10 mouse cellular contexts compared by ENCODE assay signal in the genomic region with DNA sequence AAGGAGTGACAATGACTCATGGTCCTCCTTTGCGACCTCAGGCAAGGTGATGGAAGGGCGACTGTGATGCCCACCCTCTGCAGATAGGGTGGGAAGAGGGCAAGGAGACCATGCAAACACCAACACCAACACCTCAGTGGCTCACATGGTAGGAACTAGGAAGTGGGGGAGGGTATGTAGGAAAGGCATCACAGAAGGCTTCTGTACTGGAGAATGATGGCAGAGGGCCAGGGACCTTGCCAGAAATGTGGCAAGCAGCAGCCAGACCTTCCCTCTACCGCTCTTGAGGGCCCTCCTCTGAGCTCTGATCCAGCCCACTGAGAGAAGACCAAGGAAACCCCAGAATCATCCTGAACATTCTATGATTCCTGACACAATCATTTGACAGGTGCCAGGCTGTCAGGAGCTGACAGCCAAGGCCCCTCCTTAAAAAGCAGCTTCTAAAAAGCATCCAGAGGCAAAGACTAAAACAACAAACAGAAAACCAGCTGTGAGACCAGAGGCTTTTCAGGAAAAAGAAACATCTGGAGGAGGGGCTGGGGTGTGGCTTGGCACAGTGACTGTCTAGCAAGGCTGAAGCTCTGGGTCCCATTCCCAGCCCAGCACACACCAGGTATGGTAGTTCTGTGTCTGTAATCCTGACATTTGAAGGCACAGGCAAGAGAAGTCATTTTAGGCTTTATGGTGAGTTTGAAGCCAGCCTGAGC. TPM values are rescaled to one million over a fixed set of nuclear protein-coding genes. Genes with fewer than 3 reads are reported as not detected.
DNase-seq lines count a peak whose midpoint lies in the region; ATAC-seq and TF ChIP-seq lines count a peak whose summit lies in the region.
"Had no signal": no experiment of that assay in that cellular context is flagged by ENCODE, and none has a peak within 500 bp of the region (broad histone marks: within the 10 kb centered on the region; RNA-seq: fewer than 3 reads in every experiment).

No protein-coding gene starts in this region.

- peak; percentile 55 for DNase-seq in gastrocnemius, adult 2 months
- no peak for DNase-seq in gastrocnemius, adult 18-20 months (ENCODE audit: low spot score)
- peak; percentile 61 for DNase-seq in adrenal gland, adult 2 months
- peak; percentile 81 for DNase-seq in forebrain, embryonic 14.5 days (ENCODE audit: low spot score)
- DNase-seq in intestine, embryonic 14.5 days (ENCODE audit: low spot score), result no peak
- DNase-seq in left cerebral cortex, postnatal 10 days (ENCODE audit: extremely low spot score in 1 of 2, low spot score in 2 of 2), result peak; percentile 70 to 84
- peak; percentile 73 for DNase-seq in right cerebral cortex, postnatal 14 days

- H3K4me1 ChIP-seq in forebrain, embryonic 14.5 days (ENCODE audit: control insufficient read depth, insufficient read depth, low read length), result peaks cover 14% of the 10 kb centered on the region
- H3K4me1 ChIP-seq in intestine, embryonic 14.5 days (replicated peaks; ENCODE audit: control insufficient read depth, insufficient read depth, low read length), result peaks cover 26% of the 10 kb centered on the region

- no peaks in the 10 kb centered on the region for H3K36me3 ChIP-seq in forebrain, embryonic 14.5 days (ENCODE audit: control insufficient read depth, insufficient read depth, low read length)
- no peaks in the 10 kb centered on the region for H3K36me3 ChIP-seq in intestine, embryonic 14.5 days (ENCODE audit: control insufficient read depth, insufficient read depth, low read length)

- 61% methylated on average over 3 of the region's 3 CpGs for WGBS in forebrain, embryonic 14.5 days
- WGBS in intestine, embryonic 14.5 days, result 60% methylated on average over 3 of the region's 3 CpGs

- no peak overlapping the region for H3K9ac ChIP-seq in forebrain, embryonic 14.5 days (ENCODE audit: low read length)
- H3K9ac ChIP-seq in intestine, embryonic 14.5 days (ENCODE audit: low read length), result no peak overlapping the region; the same call in 1 of the 2 replicates

- intact Hi-C loops in gastrocnemius, adult 2 months (cut with DNase I), result loop anchor here (2.0 to 5.0 kb wide), 2 partner anchors 48 to 257 kb away; partner anchors contain the start of gene Ccnd1
- intact Hi-C loops in left cerebral cortex, postnatal 10 days (cut with DNase I), result no loop called here

- no peaks in the 10 kb centered on the region for H3K27me3 ChIP-seq in forebrain, embryonic 14.5 days (replicated peaks; ENCODE audit: control insufficient read depth, insufficient read depth, low read length)
- H3K27me3 ChIP-seq in intestine, embryonic 14.5 days (replicated peaks; ENCODE audit: control insufficient read depth, insufficient read depth, low read length), result no peaks in the 10 kb centered on the region

- H3K4me2 ChIP-seq in forebrain, embryonic 14.5 days (ENCODE audit: low read length), result no peak overlapping the region
- no peak overlapping the region for H3K4me2 ChIP-seq in intestine, embryonic 14.5 days (ENCODE audit: low read length)

- H3K27ac ChIP-seq in gastrocnemius, adult 2 months, result peak overlapping the region; percentile 20
- H3K27ac ChIP-seq in forebrain, embryonic 14.5 days (ENCODE audit: low read depth, low read length), result no peak overlapping the region
- no peak overlapping the region for H3K27ac ChIP-seq in intestine, embryonic 14.5 days (ENCODE audit: low read depth)

- no peak overlapping the region for H3K4me3 ChIP-seq in gastrocnemius, adult 2 months
- H3K4me3 ChIP-seq in forebrain, embryonic 14.5 days (ENCODE audit: low read depth, low read length), result no peak overlapping the region
- no peak overlapping the region for H3K4me3 ChIP-seq in intestine, embryonic 14.5 days (ENCODE audit: low read depth, low read length)
- H3K4me3 ChIP-seq: erythroblast, embryonic 14.5 days had no signal

- ATAC-seq in forebrain, embryonic 14.5 days, result peak; percentile 71
- 0 out of 2 replicates have a peak, but pooled peaks have one; percentile 21 for ATAC-seq in intestine, embryonic 14.5 days (replicated peaks; ENCODE audit: low FRiP score, low TSS enrichment, low read depth)
- no peak for ATAC-seq in megakaryocyte-erythroid progenitor cell, adult 5-6 weeks (replicated peaks; ENCODE audit: low FRiP score, low TSS enrichment, poor library complexity, severe bottlenecking)

- H3K9me3 ChIP-seq in forebrain, embryonic 14.5 days (replicated peaks; ENCODE audit: control insufficient read depth, low read length), result no peaks in the 10 kb centered on the region
- H3K9me3 ChIP-seq in intestine, embryonic 14.5 days (ENCODE audit: control insufficient read depth, low read length), result no peaks in the 10 kb centered on the region

- TF ChIP-seq CTCF in gastrocnemius, adult 2 months (IDR thresholded peaks at IDR 0.05), result no peak

RNA-seq across cellular contexts. Expression of gene 1810010D01Rik, which starts 13.3 kb away (rescaled TPM):
- under 1 TPM in 1 of 2 experiments, not detected in 1; 0.67 TPM for total RNA-seq in gastrocnemius, adult 2 months (2021)
- total RNA-seq in gastrocnemius, adult 18-20 months (2021), result not detected
- total RNA-seq in adrenal gland, adult 2 months (2021), result under 1 TPM in 1 of 2 experiments, not detected in 1; 0.48 TPM
- 1.1 and 1.7 TPM in 2 replicates for polyA plus RNA-seq in adrenal gland, adult 2 months (2012; rRNA removed)
- polyA plus RNA-seq in forebrain, embryonic 14.5 days (2014; fragmentation: Nextera tagmentation; extraction: Ambion mirVana), result not detected in 2 replicates
- 0.69 and 2.1 TPM in 2 replicates for polyA plus RNA-seq in intestine, embryonic 14.5 days (2014; fragmentation: Nextera tagmentation; extraction: Ambion mirVana)
- under 1 TPM in 1 of 2 experiments, not detected in 1; 0.73 TPM for total RNA-seq in left cerebral cortex, postnatal 10 days (2021)
- total RNA-seq in megakaryocyte-erythroid progenitor cell, adult 5-6 weeks (2014; fragmentation: Nextera tagmentation), result 0.45 TPM in 1 of 2 replicates, not detected in the other
- not detected in 2 replicates for total RNA-seq in megakaryocyte-erythroid progenitor cell, adult 5-6 weeks (2017)
- total RNA-seq: CH12.LX had no signal
- polyA plus RNA-seq: erythroblast, embryonic 14.5 days had no signal

Comparison
In these comparisons a context has a peak if more than half of its experiments do, and no peak if none do; other contexts are left out.
1. DNase-seq: peak in gastrocnemius, adult 2 months (single experiment), adrenal gland, adult 2 months (single experiment), forebrain, embryonic 14.5 days (single experiment), left cerebral cortex, postnatal 10 days (2 of 2) and right cerebral cortex, postnatal 14 days (single experiment); none in gastrocnemius, adult 18-20 months (single experiment) and intestine, embryonic 14.5 days (single experiment).